Mouse (Mus musculus) ZHBTc4 (cell line): ENCODE measurements at regions not wholly inside any gene's neighbourhood (a gene's known extent, or its start where the extent isn't known, plus 50 kb on each side); places are given as distances from the start of the nearest gene placed in this dataset.

Experiments
- DNase-seq: peaks from one replicate; pipeline ENCODE4 v3.0.0-alpha.2; 2011; ENCODE audit warnings: low read depth, low spot score

GRCm38 (mm10) chr15:33780960-33781359 lies 576.7 kb downstream of the 9430069I07Rik start:
- no peak for DNase-seq

GRCm38 (mm10) chr15:33759496-33759895 lies 598.2 kb downstream of the 9430069I07Rik start:
- DNase-seq = peak; percentile 5

- DNase-seq = no peak
These were observed 598.9 kb downstream of the 9430069I07Rik start for GRCm38 (mm10) chr15:33758771-33759170.
